Mouse (Mus musculus) frontal cortex, adult (tissue): ENCODE measurements at regions not wholly inside any gene's neighbourhood (a gene's known extent, or its start where the extent isn't known, plus 50 kb on each side); places are given as distances from the start of the nearest gene placed in this dataset.
A peak's percentile ranks its signal among the peaks of the same experiment; 100 is the strongest.

Experiments
- ATAC-seq: cut with Nextera tagmentation; 2 replicates; pipeline ENCODE4 v1.9.2; 2017; ENCODE audit warnings: mild to moderate bottlenecking, moderate library complexity, mixed read lengths; ENCODE audit not compliant: low TSS enrichment

DNA sequence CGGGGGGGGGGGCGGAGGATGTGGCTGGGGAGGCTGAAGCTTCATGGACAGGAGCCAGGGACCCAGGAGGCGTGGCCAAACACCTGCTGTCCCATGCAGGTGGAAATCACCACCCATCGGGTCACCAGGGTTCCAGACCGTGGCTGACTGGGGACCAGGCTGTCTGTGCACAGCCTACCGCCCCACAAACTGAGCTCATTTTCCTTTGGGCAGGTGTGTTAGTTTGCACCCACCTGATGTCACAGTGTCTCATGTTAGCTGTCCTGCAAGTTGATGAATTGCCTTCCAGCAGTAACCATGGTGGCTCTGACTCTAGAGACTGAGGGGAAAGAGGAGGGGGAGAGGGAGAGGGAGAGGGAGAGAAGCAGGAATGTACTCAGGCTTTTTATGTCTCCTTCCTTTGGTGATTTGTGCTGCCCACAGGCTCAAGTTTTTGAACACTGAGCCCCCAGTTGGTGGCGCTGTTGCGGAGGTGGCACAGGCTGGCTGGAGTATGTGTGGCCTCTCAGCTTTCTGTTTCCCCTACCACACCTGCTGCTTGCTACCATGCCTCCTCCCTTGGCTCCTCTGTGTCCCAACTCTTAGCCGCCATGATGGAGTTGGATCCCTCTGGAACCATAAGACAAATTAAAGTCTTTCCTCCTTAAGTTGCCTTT is 107.8 kb upstream of the Man2a1 start:
- peak; percentile 44; the same call in 1 of the 2 replicates for ATAC-seq

DNA sequence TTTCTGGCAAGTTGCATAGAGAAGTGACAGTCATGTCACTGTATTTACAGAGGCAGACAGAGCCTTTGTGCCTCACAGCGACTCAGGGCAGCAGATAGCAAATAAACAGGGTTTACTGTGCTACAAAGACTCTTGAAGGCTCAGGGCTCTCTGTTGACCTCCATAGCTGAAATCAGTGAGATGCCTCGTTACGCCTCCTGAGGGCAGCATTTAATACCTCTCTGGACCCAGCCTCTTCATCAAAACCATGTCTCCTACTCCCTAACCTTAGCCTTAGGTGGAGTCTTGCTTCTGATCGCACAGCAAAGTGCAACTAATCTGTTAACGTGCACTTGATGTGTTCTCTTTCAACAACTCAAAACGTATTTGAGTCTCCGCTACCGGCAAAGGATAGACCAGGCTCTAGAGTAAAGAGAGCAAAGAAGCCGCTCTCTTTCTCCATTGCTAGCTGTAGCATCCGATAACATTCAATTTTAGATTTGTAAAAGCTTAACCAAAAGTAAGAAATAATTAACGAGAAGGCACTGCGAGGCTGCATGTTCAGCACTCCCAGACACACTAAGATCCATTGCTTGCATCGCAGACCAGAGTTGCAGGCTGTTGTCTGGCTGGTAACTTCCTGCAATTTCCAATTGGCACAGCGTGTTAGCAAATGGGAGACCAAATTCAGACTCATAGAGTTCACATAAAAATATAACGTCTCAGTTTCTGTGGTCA is 101.1 kb upstream of the Man2a1 start:
- peak; percentile 68 for ATAC-seq

DNA sequence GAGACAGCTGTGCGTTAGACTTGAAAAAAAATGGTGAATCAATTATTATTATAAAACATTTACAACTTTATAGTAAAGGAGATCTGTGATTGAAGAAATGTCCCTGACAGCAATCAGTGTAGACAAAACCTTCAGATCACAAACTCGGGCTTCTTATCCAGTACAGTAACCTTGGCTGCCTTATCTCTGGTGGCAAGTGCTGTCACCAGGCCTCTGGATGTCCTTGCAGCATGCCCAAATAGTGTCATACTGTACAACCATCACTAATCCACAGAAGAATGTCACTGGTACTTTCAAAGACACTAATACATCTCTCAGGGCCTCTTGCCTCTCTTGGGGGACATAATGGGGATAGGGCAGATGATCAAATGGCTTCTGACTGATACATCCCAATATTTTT is 98.2 kb upstream of the Man2a1 start:
- no peak for ATAC-seq

DNA sequence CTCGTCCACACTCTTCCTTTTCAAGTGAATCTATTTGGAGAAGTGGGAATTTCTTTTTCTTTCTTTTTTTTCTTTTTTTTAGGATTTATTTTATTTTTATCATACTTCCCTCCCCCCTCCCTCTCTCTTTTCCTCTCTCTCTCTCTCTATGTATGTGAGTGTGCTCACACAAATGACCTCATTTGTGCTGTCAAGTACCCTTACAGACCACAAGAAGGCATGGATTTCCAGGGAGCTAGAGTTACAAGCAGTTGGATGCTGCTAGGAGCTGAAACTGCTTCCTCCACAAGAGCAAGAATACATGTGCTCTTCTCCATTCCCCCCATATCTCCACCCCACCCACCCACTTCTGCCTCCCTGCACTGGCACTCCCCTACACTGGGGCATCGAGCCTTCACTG is 94.6 kb upstream of the Man2a1 start:
- no peak for ATAC-seq

DNA sequence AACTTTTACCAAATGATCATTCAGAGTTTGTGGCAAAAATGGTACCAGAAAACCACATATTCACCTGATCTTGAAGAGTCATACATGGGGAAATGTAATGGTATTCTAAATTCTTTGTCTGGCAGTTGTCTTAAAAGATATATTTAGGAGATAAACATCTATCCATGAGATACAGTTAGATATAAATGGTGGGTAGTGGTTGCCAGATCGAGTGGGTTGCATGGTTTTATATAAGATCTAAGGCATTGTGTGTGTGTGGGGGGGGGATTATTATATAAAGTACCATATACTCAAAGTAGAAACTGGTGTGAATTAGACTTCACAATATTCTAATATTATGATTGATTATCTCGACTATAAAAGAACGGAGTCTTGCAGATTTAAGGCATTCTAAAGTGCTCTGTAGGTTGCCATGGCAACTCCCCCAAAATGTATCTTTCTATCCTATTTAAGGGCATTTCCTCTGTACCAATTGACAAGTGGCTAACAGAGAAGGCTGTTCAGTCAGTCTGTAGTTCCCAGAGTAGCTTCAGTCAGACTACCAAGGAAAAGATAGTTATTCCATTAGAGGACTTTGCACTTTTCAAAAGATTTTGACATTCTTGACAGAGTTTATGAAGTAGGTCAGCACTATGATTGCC is 89.3 kb upstream of the Man2a1 start:
- ATAC-seq, result peak; percentile 77

DNA sequence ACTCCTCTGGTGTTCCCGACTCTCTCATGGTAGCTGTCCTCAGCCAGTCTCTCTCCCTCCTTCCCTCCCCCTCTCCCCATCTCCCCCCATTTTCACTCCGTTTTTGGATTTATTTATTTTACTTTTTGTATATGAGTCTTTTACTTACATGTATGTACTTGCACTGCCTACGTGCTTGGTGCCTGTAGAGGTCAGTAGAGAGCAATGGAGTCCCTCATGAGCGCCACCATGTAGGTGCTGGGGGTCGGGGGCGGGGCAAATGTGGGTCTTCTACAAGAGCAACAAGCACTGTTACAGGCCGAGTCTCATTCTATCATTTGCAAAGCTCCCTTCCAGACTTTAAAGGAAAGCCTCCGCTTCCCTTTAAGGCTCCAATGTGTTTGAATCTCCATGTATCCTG is 78.3 kb upstream of the Man2a1 start:
- ATAC-seq, result no peak

DNA sequence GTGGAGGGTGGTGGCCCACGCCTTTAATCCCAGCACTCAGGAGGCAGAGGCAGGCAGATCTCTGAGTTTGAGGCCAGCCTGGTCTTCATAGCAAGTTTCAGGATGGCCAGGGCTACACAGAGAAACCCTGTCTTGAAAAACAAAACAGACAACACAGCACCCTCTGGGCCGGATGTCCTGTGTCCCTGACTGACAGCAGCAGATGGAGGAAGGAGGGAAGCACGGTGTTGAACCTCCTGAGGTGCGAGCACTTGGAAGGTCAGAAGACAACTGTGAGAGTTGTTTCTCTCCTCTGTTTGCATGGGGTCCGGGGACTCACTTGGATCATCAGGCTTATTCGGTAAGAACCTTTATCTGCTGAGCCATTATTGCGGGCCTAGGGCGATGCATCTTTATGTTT is 76.6 kb upstream of the Man2a1 start:
- no peak for ATAC-seq

DNA sequence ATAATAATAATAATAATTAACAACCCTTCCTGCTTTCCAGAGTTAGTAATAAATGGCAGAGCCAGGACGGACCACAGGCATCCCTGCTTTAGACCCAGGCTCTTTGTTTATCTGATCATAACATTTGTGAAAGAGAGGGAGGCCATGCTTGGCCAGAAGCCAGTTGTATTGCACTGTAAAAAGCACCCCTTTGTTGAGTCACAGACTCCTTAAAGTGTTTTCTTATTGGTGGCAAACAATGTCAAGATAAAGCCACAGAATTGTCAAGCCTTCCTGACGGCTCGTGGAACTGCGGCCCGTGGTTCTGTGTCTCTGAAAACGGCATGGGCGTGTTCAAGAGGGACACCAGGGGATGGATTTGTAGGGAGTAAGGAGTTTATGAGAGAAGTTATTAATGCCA is 72.7 kb upstream of the Man2a1 start:
- no peak for ATAC-seq

DNA sequence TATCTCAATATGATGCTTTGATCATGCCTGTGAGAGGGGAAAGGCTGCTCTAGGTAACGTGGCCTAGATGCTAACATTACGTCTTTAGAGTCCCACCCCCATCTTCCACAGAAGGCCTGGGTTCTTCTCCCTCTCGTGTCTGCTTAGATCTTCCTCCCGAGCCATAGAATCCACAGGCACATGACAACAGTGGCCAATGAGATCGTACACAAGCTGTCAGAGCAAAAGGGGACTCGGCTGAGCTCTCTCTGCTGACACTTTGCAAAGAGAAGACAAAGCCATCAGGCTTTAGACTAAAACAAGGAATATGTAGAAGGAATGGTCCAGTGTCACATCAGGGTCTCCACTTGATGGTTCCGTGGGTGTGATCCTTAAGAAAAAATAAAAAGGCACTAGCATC is 72.1 kb upstream of the Man2a1 start:
- no peak for ATAC-seq

DNA sequence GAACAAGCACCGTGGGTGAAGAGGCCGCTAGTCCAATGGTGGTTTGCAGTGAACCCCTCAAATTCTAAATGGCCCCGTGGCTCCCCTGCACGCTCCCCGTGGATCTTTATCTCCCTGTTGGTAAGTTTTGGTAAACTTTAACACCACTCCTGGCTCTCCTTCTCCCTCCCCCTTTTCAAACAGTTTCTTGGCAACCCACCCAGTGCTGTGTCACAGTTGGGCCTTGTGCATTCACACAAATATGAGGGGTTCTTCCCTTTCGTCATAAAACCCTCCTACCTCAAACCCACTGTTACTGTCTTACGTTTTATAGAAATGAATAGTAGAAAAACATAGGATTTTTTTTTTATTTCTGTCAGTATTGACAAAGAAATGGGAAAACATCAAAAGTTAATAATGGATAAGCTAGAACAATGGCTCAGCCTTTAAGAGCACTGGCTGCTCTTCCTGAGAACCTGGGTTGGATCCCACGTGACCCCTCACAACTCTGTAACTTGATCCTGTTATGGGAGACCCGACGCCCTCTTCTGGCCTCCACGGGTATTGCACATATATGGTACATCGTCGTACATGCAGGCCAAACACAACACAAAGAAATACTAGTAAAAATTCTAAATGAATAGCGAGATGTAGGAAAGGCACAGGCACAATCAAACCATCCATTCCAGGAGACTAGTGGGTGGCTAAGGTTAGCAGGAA is 71.1 kb upstream of the Man2a1 start:
- no peak for ATAC-seq

DNA sequence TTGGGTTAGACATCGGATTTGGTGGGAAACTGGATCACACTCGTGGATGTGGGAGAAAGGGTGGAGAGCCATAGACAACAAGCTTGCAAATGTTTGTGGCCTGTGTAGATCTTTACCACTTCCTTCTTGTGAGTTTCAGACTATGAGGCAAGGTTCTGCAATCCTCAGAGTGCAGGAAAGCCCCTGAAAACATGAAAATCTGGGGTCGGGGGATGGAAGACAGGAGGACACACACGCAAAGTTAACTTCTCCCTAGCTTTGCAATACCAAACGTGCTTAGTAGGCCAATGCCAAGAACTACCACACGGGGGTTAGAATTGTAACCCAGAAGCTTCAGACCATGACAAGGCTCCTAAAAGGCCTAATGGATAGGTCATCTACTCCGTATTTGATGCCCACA is 69.4 kb upstream of the Man2a1 start:
- ATAC-seq, result no peak

DNA sequence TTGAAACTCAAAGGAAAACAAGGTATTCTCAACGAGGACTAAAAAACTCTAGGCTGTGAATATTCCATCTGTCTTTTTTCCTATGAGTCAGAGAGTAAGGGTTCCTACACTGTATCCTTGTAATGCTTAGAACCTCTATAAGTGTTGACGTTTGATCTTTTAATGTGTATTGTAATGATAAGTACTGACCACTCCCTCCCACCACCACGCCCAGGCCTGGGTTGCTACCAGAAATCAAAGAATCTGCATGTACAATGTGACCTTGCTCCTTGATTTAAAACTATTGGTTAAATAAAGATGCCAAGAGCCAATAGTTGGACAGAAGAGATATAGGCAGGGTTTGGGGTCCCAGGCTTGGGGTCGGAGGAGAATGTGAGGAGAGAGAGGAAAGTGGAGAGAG is 66.2 kb upstream of the Man2a1 start:
- no peak for ATAC-seq

DNA sequence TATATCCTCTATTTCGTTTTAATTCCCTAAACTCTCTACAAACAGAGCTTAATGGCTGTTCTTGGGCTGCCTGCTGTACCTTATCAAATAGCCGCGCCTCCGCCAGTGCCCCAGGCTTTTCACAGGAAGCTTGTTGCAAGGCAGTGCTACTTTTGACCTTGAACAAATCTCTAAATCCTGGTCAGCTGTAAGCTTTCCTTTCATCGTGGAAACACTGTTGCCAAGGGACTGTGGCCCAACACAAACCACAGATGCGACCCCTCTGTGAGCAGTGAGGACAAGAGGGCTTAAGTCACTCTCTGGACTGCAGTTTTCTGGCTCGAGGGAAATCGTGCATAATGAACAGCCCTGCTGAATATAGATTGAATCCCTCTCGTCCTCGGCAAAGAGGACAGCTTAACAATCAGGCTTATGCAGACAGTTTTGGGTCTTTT is 62.0 kb upstream of the Man2a1 start:
- ATAC-seq, result no peak

DNA sequence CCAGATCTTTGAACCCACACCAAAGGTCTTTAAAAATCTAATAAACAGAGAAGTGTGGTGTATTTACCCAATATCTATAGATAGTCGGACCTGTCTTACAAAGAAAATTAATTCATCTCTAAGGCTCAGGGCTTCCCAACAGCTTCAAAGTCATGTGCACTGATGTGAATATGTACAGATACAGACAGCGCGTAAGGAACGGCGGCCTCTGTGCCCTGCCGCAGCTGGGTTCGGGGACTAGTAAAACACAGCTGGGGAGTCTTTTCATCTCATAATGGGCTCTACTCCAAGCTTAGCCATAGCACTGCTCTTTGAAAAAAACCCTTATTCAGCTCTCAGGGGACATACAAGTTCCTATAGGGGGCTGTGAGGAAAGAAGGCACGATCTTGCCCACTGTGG is 60.1 kb upstream of the Man2a1 start:
- no peak for ATAC-seq

DNA sequence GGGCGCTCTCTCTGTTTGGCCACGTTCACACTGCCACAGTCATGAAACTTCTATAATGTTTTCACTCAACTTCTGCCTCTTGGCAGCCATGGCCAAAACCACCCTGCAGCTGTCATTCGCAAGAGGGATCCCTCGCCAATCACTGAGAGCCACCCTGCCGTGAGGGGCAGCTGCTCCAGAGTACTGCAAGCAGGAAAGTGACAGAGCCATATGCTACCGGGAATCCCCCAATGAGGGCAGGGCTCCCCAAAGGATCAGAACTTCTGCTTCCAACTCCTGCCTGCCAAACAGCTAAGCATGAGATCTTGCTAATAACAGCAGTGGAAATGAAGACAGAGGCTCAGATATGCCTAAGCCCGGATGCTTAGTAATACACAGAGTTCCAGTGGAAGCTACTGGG is 52.0 kb upstream of the Man2a1 start:
- ATAC-seq, result no peak

DNA sequence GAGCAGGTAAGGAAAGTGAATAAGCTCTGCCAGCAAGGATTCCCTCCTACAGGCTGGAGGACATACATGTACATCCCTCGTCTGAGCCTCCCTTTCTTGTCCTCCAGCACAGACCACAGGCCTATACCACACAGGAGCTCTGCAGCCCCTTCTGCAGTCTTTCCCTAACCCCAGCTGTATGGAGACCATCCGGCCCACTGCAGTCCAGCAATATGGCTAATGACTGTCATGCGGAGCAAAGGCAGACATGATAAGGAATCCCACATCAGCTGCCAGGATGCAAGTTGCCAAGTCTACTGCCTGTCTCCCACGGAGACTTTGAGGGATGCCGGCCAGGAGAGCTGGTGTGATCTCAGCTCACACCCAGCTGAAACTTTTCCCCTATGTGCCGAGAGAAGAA is 50.5 kb upstream of the Man2a1 start:
- peak; percentile 41; the same call in 1 of the 2 replicates for ATAC-seq
